10 mouse cellular contexts compared by ENCODE assay signal in the genomic region with DNA sequence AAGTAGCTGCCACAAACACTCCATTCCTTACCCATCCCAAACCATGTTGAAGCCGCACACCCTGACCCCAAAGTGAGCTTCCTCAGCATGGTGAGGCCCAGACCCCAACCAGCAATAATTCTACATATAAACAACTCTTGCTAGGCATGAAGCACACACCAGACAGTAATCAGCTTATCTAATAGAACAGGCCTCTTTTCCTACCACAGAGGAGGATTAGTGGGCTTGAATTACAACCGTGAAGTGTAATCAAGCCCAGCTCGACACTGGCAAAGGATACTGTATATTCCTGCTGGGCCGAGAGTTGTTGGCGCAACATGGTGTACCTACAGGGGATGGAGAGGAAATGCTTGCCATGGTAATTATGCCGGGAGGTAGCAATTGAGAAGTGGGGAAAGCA.
DNase-seq lines count a peak whose midpoint lies in the region; ATAC-seq and TF ChIP-seq lines count a peak whose summit lies in the region.
"Had no signal": no experiment of that assay in that cellular context is flagged by ENCODE, and none has a peak within 500 bp of the region (broad histone marks: within the 10 kb centered on the region; RNA-seq: fewer than 3 reads in every experiment).

No protein-coding gene starts in this region.

- no peak for DNase-seq in forebrain, postnatal 0 days
- peak; percentile 35 for DNase-seq in lung, embryonic 14.5 days
- DNase-seq in lung, postnatal 36 days: no peak
- no peak for DNase-seq in thymus, postnatal 36 days
- no peak for DNase-seq in right cerebral cortex, postnatal 4 days
- DNase-seq: cerebellum, adult 9-10 months; kidney, postnatal 25 days had no signal

- no peak for ATAC-seq in forebrain, embryonic 12.5 days (ENCODE audit: low FRiP score)
- no peak for ATAC-seq in forebrain, postnatal 0 days
- peak; percentile 33; the same call in 1 of the 2 replicates for ATAC-seq in lung, embryonic 14.5 days (ENCODE audit: insufficient read depth)
- ATAC-seq in hematopoietic stem cell, adult 5-6 weeks (replicated peaks in 1 of 2; ENCODE audit: insufficient read depth in 1 of 2, low FRiP score in 2 of 2, low TSS enrichment in 1 of 2, low read depth in 1 of 2, poor library complexity in 2 of 2, severe bottlenecking in 2 of 2): peak; percentile 38 to 40
- ATAC-seq in midbrain, embryonic 16.5 days: peak; percentile 74

- no peak overlapping the region for H3K4me2 ChIP-seq in forebrain, embryonic 12.5 days
- H3K4me2 ChIP-seq in forebrain, postnatal 0 days (ENCODE audit: low read depth): no peak overlapping the region
- no peak overlapping the region for H3K4me2 ChIP-seq in lung, embryonic 14.5 days
- no peak overlapping the region for H3K4me2 ChIP-seq in midbrain, embryonic 16.5 days (ENCODE audit: low read length)

- no peak overlapping the region for H3K4me3 ChIP-seq in forebrain, embryonic 12.5 days (replicated peaks)
- no peak overlapping the region for H3K4me3 ChIP-seq in forebrain, postnatal 0 days (ENCODE audit: low read depth, low read length)
- no peak overlapping the region for H3K4me3 ChIP-seq in lung, embryonic 14.5 days (ENCODE audit: low read depth, low read length)
- H3K4me3 ChIP-seq in midbrain, embryonic 16.5 days (ENCODE audit: low read depth, low read length): no peak overlapping the region

- H3K9me3 ChIP-seq in forebrain, embryonic 12.5 days: no peaks in the 10 kb centered on the region
- H3K9me3 ChIP-seq in forebrain, postnatal 0 days (ENCODE audit: low read length): no peaks in the 10 kb centered on the region
- H3K9me3 ChIP-seq in lung, embryonic 14.5 days (ENCODE audit: low read depth, low read length): no peaks in the 10 kb centered on the region
- no peaks in the 10 kb centered on the region for H3K9me3 ChIP-seq in midbrain, embryonic 16.5 days (replicated peaks; ENCODE audit: control insufficient read depth, low read length, poor library complexity, severe bottlenecking)

- 70% methylated on average over 6 of the region's 6 CpGs for WGBS in forebrain, embryonic 12.5 days
- WGBS in forebrain, postnatal 0 days: 41% methylated on average over 6 of the region's 6 CpGs
- WGBS in lung, embryonic 14.5 days: 42% methylated on average over 6 of the region's 6 CpGs
- 27% methylated on average over 6 of the region's 6 CpGs for WGBS in midbrain, embryonic 16.5 days

- H3K27ac ChIP-seq in forebrain, embryonic 12.5 days: peak overlapping the region; percentile 21; the same call in 1 of the 2 replicates
- no peak overlapping the region for H3K27ac ChIP-seq in forebrain, postnatal 0 days (ENCODE audit: low read depth, low read length)
- peak overlapping the region; percentile 68 for H3K27ac ChIP-seq in lung, embryonic 14.5 days (ENCODE audit: low read depth)
- peak overlapping the region; percentile 64 for H3K27ac ChIP-seq in midbrain, embryonic 16.5 days (ENCODE audit: low read length)

- peaks cover 66% of the 10 kb centered on the region for H3K4me1 ChIP-seq in forebrain, embryonic 12.5 days
- H3K4me1 ChIP-seq in forebrain, postnatal 0 days (ENCODE audit: insufficient read depth): peaks cover 25% of the 10 kb centered on the region
- H3K4me1 ChIP-seq in lung, embryonic 14.5 days (ENCODE audit: insufficient read depth): peaks cover 24% of the 10 kb centered on the region
- H3K4me1 ChIP-seq in midbrain, embryonic 16.5 days (ENCODE audit: control insufficient read depth, insufficient read depth, low read length): peaks cover 47% of the 10 kb centered on the region

- H3K36me3 ChIP-seq in forebrain, embryonic 12.5 days (replicated peaks): no peaks in the 10 kb centered on the region
- no peaks in the 10 kb centered on the region for H3K36me3 ChIP-seq in forebrain, postnatal 0 days (ENCODE audit: insufficient read depth)
- H3K36me3 ChIP-seq in lung, embryonic 14.5 days (ENCODE audit: insufficient read depth): no peaks in the 10 kb centered on the region
- no peaks in the 10 kb centered on the region for H3K36me3 ChIP-seq in midbrain, embryonic 16.5 days (ENCODE audit: control insufficient read depth, insufficient read depth, low read length)

- no peak for TF ChIP-seq CTCF in forebrain, postnatal 0 days (IDR thresholded peaks at IDR 0.05; ENCODE audit: low read depth)
- TF ChIP-seq CTCF in lung, embryonic 14.5 days (IDR thresholded peaks at IDR 0.05; ENCODE audit: low read depth): no peak

- no peaks in the 10 kb centered on the region for H3K27me3 ChIP-seq in forebrain, embryonic 12.5 days
- no peaks in the 10 kb centered on the region for H3K27me3 ChIP-seq in forebrain, postnatal 0 days (ENCODE audit: insufficient read depth, low read length)
- H3K27me3 ChIP-seq in lung, embryonic 14.5 days (ENCODE audit: insufficient read depth, low read length): no peaks in the 10 kb centered on the region
- no peaks in the 10 kb centered on the region for H3K27me3 ChIP-seq in midbrain, embryonic 16.5 days (ENCODE audit: control insufficient read depth, insufficient read depth, low read depth, low read length)

- no peak overlapping the region for H3K9ac ChIP-seq in forebrain, embryonic 12.5 days
- no peak overlapping the region for H3K9ac ChIP-seq in forebrain, postnatal 0 days
- H3K9ac ChIP-seq in lung, embryonic 14.5 days: no peak overlapping the region
- H3K9ac ChIP-seq in midbrain, embryonic 16.5 days (ENCODE audit: low read depth, low read length): no peak overlapping the region

Comparison
In these comparisons a context has a peak if more than half of its experiments do, and no peak if none do; other contexts are left out.
1. ATAC-seq: peak in lung, embryonic 14.5 days (single experiment), hematopoietic stem cell, adult 5-6 weeks (2 of 2) and midbrain, embryonic 16.5 days (single experiment); none in forebrain, embryonic 12.5 days (single experiment) and forebrain, postnatal 0 days (single experiment).